Mouse (Mus musculus): ENCODE results near the gene Primpol. TPM values are rescaled to one million over a fixed set of nuclear protein-coding genes. Genes with fewer than 3 reads are reported as not detected.

The Primpol gene
- total RNA-seq, 2 experiments from 2014 or later: 4.6 to 6.1 TPM

DNA sequence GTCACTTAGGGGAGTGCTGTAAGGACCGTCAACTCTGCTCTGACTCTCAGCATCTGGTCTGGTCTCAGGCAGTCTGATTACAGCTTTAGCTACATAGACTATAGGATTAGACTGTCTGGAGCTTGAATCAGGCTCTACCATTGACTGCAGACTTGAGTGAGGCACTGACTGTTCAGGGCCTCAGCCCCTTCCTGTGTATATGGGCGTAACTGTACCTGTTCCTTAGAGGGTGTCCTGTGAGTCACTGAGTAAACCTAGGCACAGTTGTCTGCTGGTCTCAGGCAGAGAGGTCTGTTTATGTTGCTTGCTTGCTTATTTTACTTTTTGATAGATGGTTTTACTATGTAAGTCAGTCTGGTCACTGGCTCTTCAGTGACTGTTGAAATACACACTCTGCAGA is 43.0 kb downstream of the Primpol start:
- intact Hi-C loops (cut with DNase I): no loop called here
- no peak for TF ChIP-seq CTCF (IDR thresholded peaks at IDR 0.05)
- DNase-seq (ENCODE audit: extremely low spot score in 1 of 2, low spot score in 2 of 2): no peak
- Histone ChIP-seq H3K4me3 (no peak overlapping the region), H3K27ac (no peak overlapping the region)

DNA sequence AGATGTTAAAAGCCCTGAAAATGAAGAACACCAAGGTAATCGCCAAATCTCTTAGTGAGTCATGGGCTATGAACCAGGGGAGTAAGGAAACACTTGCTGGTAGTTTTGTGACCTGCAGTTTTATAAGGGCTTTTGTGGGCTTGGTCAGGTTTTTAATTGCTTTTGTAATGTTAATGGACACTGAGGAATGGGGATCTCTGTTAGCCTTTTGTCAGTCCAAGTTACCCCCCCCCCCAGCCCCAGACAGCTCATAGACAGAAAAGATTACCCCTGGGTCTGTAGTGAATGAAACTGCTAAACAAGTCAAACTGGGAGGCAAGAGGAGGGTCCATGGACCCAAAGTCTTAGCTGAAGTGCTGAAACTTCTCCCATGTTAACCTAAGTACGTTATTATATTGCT is 43.6 kb downstream of the Primpol start:
- TF ChIP-seq CTCF (IDR thresholded peaks at IDR 0.05): no peak
- intact Hi-C loops (cut with DNase I): no loop called here
- H3K27ac ChIP-seq: no peak overlapping the region

DNA sequence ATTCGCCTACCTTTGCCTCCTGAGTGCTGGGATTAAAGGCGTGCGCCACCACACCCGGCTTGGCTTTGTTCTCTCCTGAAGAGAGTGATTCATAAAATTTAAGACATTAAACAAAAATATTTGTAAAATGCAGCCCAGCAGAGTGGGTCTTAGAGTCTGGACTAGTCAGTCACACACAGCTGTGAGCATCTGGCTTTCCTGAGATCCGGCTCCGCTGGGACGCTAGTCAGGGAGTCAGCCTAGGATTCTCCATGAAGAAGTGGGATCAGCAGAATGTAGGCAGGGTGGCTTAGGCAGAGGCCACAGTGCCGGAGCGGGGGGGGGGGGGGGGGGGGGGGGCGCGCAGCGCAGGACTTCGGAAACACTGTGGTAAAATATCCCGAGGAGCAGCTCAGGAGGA is 46.3 kb downstream of the Primpol start:
- no peak for TF ChIP-seq CTCF (IDR thresholded peaks at IDR 0.05)
- no peak for DNase-seq (ENCODE audit: extremely low spot score in 1 of 2, low spot score in 2 of 2)
- intact Hi-C loops (cut with DNase I): no loop called here
- Histone ChIP-seq H3K4me3 (no peak overlapping the region), H3K27ac (no peak overlapping the region)

More for the DNA sequence above, 43.6 kb downstream of the Primpol start:
- H3K4me3 ChIP-seq: no peak overlapping the region
- DNase-seq (ENCODE audit: extremely low spot score in 1 of 2, low spot score in 2 of 2): no peak

DNA sequence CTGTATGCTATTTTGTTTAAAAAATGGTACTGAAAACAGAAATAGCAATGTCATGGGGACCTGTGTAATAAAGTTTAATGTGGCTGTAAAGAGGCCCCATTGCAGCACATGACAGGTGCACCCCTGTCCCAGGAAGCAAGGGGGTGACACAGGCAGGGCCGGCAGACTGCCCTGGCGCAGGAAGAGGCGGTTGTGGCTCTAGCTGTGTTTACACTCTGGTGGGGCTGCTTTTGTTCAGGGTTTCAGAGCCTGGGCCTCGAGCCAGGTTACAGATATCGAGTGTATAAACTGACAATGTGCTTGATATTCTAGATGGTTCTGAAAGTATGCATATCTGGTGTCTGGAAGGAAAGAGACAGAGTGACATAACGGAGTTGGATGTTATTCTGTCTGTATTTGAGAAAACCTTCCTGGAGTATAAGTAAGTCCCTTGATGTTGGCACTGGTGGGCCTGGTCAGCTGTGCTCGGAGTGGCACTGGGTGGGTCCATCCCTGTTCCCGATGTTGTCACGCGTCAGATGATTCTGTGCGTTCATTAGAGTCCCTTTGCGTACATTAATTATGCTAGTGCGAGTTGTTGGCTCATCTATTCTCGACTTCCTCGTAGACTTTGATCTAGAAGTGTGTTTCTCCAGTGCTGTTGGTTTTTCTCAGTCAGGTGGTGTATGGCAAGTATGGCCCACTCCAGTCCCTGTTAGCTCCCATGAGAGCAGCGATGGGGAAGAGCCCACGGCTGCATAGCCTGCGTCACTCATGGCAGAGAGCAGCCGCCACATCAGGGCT is 47.2 kb downstream of the Primpol start:
- intact Hi-C loops (cut with DNase I): loop anchor here (5.0 to 10.0 kb wide), 2 partner anchors 47 to 805 kb away; partner anchors contain the start of genes Casp3 and Primpol
- H3K27ac ChIP-seq: no peak overlapping the region
- DNase-seq (ENCODE audit: extremely low spot score in 1 of 2, low spot score in 2 of 2): no peak
- H3K4me3 ChIP-seq: no peak overlapping the region
- TF ChIP-seq CTCF (IDR thresholded peaks at IDR 0.05): no peak

DNA sequence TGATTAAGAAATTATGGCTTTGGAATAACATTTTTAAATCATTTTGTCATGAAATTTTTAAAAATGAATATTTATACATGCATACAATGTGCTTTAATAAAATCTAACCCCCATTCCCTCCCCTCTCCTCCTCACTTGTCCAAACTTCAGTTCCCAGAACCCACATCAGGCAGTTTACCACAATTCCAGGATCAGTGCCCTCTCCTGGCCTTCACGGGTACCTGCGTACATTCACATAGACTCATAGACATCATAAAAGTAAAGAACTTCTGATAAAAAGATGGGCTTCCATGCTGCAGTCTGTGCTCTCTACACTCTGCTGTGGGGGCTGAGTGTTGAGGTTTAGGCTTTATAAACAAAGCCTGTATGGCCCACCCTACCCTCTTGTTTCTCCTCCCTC is 48.1 kb downstream of the Primpol start:
- intact Hi-C loops (cut with DNase I): loop anchor here (5.0 to 10.0 kb wide), 2 partner anchors 48 to 806 kb away; partner anchors contain the start of genes Casp3 and Primpol
- Histone ChIP-seq H3K27ac (no peak overlapping the region), H3K4me3 (no peak overlapping the region)
- TF ChIP-seq CTCF (IDR thresholded peaks at IDR 0.05): peak; percentile 12
- DNase-seq (ENCODE audit: extremely low spot score in 1 of 2, low spot score in 2 of 2): no peak

DNA sequence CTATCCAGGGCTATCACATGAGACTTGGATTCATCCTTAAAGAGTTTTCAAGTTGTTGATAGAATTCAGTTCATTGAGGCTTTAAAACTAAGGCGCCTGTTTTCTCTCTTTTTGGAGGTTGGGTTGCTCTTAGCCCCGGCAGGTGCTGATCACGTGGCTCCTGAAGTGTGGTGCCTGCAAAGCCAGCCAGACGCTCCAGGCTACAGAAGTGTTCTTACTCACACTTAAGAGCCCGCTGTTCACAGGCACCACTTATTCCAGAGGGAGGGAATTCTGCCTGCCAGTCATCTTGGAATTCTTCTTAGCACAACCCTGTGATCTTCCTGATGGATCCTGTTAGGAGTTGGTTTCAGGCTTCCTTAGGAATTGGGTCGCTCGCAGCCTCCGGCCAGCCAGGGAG is 49.1 kb downstream of the Primpol start:
- no peak for DNase-seq (ENCODE audit: extremely low spot score in 1 of 2, low spot score in 2 of 2)
- Histone ChIP-seq H3K27ac (peak overlapping the region; percentile 25; the same call in 1 of the 2 replicates), H3K4me3 (no peak overlapping the region)
- no peak for TF ChIP-seq CTCF (IDR thresholded peaks at IDR 0.05)
- intact Hi-C loops (cut with DNase I): loop anchor here (2.0 to 10.0 kb wide), 3 partner anchors 49 to 807 kb away; partner anchors contain the start of genes Casp3 and Primpol

DNA sequence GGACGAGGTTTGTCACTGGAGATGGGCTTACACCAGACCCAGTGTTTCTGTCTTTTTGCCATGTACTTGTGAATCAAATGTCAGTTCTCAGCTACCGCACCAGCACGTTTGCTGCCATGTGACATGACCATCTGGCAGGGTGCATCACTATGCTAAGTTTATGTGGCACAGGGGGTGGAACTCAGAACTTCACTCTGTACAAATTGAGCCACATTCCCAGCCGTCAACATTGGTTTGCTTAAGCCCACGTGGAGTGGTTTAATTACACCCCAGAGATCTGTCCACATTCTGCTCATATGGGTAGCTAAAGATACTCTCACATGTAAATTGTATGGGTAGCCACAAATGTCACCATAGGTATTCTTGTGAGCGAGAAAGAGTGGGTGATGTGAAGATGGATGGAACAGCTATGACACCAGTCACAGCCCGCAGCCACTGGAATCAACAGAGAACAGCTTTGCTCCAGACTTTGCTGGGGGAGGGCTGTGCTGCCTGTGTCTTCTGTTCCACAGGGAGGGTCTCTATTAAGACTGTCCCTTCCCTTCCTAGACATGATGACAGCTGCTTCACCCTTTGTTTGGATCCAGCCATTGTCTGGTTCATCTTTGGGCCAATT is 50.0 kb downstream of the Primpol start:
- DNase-seq (ENCODE audit: extremely low spot score in 1 of 2, low spot score in 2 of 2): peak; percentile 41 to 86
- Histone ChIP-seq H3K4me3 (no peak overlapping the region), H3K27ac (peak overlapping the region; percentile 40; the same call in 1 of the 2 replicates)
- no peak for TF ChIP-seq CTCF (IDR thresholded peaks at IDR 0.05)
- intact Hi-C loops (cut with DNase I): loop anchor here (2.0 to 10.0 kb wide), 3 partner anchors 50 to 808 kb away; partner anchors contain the start of genes Casp3 and Primpol

DNA sequence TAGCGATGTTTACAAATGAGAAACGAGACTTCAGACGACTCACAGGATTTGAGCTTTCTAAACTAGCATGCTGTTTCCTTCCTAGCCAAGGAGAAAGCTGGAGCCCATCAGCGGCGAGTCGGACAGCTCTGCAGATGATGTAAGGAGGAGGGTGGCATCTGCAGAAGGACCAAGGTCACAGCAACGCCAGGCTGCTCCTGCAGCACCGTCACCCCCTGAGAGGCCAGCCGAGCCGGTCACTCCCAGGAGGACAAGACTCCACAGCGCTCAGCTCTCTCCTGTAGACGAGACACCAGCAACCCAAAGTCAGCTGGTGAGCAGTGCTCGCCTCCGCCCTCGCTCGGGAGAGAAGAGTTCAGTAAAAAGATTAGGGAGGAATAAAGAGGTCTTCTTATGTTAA is 54.7 kb downstream of the Primpol start:
- intact Hi-C loops (cut with DNase I): loop anchor here (10.0 kb wide), 1 partner anchor 812 kb away; no protein-coding TSS in a partner anchor
- no peak overlapping the region for H3K4me3 ChIP-seq
- TF ChIP-seq CTCF (IDR thresholded peaks at IDR 0.05): no peak
- no peak for DNase-seq (ENCODE audit: extremely low spot score in 1 of 2, low spot score in 2 of 2)
- H3K27ac ChIP-seq: no peak overlapping the region

DNA sequence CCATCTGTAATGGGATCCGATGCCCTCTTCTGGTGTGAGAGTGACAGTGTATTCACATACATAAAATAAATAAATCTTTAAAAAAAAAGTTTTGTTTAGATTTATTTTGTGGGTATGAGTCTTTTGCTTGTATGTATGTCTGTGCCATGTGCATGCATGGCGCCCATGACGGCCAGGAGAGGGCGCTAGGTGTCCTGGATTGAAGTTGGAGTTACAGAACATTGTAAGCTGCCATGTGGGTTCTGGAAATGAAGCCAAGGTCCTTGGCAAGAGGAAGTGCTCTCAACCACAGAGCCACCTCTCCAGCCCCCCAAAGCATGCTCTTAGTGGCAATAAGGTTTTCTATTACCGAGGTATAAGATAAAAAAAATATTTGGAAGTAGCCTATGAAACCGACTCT is 57.6 kb downstream of the Primpol start:
- DNase-seq (ENCODE audit: extremely low spot score in 1 of 2, low spot score in 2 of 2): no peak
- Histone ChIP-seq H3K27ac (no peak overlapping the region), H3K4me3 (no peak overlapping the region)
- intact Hi-C loops (cut with DNase I): loop anchor here (5.0 kb wide), 1 partner anchor 393 kb away; no protein-coding TSS in a partner anchor
- peak; percentile 43 for TF ChIP-seq CTCF (IDR thresholded peaks at IDR 0.05)

DNA sequence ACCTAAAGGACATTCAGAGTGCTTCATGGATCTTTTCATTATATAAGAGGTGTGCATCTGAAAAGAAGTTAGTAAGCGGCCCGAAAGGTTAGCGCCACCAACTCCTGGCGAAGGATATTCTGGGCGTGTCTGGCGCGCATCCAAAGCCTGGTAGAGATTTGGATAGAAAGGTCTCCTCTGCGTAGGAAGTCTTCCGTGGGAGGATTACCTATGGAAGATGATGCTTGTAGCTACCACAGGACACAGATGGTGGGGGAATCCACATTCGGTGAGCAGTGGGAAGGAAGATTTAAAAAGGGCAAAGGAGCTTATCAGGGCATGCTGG is 64.6 kb downstream of the Primpol start:
- H3K27ac ChIP-seq: no peak overlapping the region
- no peak for TF ChIP-seq CTCF (IDR thresholded peaks at IDR 0.05)
- DNase-seq (ENCODE audit: extremely low spot score in 1 of 2, low spot score in 2 of 2): no peak
- peak overlapping the region; percentile 72 for H3K4me3 ChIP-seq
- intact Hi-C loops (cut with DNase I): loop anchor here (5.0 kb wide), 1 partner anchor 65 kb away; the partner anchor contains the start of genes Casp3 and Primpol

DNA sequence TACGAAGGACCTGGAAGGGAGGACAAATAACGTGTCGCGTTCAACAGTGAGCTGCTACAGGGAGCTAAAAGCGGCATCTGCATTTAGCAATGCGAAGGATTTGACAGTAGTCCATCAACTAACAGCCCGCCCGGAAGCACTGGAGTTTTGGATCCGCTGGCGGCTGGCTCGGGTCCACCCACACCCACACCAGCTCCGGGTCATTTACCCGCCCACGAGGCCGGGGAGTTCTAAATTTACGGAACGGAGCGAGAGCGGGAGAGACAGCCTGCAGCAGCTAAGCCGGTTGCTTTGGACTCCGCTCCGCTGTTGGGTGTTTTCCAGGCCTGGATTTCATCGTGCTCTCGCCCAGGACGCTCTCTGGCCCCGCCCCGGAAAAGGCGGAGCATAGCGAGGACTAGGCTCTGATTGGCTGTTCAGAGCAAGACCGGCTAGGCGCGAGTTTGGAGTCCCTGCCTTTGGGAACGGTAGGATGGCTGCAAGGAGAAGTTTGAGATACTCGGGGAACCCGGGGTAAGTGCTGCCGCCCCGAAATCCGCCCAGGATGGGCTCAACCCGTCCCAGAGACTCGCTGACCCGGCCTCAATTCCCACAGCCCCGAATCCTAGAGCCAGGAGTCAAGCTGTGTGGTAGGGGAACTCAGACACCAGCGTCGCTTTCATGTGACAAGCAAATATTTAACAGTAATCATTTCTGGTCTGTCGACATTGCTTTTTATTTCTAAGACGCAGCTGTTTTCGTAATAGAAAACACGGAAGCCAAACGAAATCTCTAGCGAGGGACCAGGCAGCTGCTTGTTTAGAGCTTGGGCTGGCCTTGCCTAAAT is 65.2 kb downstream of the Primpol start, which contains the start of gene Cenpu:
Cenpu (plus strand) TSS at position 414 of the 826 bp plus-strand sequence.
- intact Hi-C loops (cut with DNase I): loop anchor here (1.0 to 5.0 kb wide), 2 partner anchors 65 to 341 kb away; partner anchors contain the start of genes Casp3, Primpol and Slc25a4
- peak within 1 kb of the TSS; percentile 72 for H3K4me3 ChIP-seq

More for the DNA sequence above, 65.2 kb downstream of the Primpol start, which contains the start of gene Cenpu:
- peak within 1 kb of the TSS; percentile 88 for H3K27ac ChIP-seq
- peak; percentile 99 to 100 for DNase-seq (ENCODE audit: extremely low spot score in 1 of 2, low spot score in 2 of 2)
- TF ChIP-seq CTCF (IDR thresholded peaks at IDR 0.05): no peak

Data from left cerebral cortex, adult 2 months (tissue).